In the genomic region with DNA sequence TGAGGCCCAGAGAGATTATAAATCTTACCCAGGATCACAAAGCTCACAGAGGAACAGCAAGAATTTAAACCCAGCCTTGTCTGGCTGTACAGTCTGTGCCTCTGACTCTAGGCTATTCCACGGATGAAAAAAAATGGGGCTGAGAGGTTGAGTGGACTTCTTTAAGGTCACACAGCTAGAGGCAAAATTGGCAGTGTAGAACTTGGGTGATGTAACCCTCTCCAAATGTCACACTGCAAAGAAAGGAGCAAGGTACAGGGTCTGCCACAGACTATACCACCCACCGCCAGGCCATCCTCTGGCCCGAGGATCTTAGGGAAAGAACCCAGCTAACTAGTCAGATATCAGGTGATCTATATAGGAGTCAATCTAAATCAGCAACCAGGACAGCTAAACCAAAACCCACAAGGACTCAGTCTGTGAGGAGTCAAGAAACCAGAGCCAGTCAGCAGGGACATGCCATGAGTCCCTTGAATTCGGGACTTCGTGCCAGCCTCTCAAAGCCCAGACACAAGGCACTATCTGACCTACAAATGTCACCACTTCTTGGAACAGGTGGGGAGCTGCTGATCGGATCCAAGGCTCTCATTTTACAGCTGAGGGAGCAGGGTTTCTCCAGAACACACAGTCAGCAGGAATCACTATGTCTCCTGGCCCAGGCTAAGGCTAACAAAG, we compare ENCODE assay signal across 21 mouse cellular contexts. TPM values are rescaled to one million over a fixed set of nuclear protein-coding genes. Genes with fewer than 3 reads are reported as not detected.
A peak's percentile ranks its signal among the peaks of the same experiment; 100 is the strongest.
DNase-seq lines count a peak whose midpoint lies in the region; ATAC-seq lines count a peak whose summit lies in the region.
"Had no signal": no experiment of that assay in that cellular context is flagged by ENCODE, and none has a peak within 500 bp of the region (broad histone marks: within the 10 kb centered on the region; RNA-seq: fewer than 3 reads in every experiment).

No protein-coding gene starts in this region.

- H3K27ac ChIP-seq in hindbrain, embryonic 14.5 days, result no peak overlapping the region
- no peak overlapping the region for H3K27ac ChIP-seq in hindbrain, embryonic 10.5 days
- H3K27ac ChIP-seq: forebrain, embryonic 15.5 days; limb, embryonic 10.5 days; liver, embryonic 14.5 days had no signal

- H3K4me3 ChIP-seq in hindbrain, embryonic 14.5 days (replicated peaks; ENCODE audit: low read length), result no peak overlapping the region
- H3K4me3 ChIP-seq in hindbrain, embryonic 10.5 days, result no peak overlapping the region
- H3K4me3 ChIP-seq: forebrain, embryonic 15.5 days; midbrain, embryonic 10.5 days had no signal

- H3K36me3 ChIP-seq in hindbrain, embryonic 14.5 days (replicated peaks; ENCODE audit: control insufficient read depth, insufficient read depth), result peaks cover 14% of the 10 kb centered on the region
- H3K36me3 ChIP-seq in hindbrain, embryonic 10.5 days, result peaks cover 26% of the 10 kb centered on the region

- no peak for ATAC-seq in hindbrain, embryonic 14.5 days (ENCODE audit: low FRiP score)
- ATAC-seq: CD4-positive, CD25-positive, alpha-beta regulatory T cell, adult 4 months; forebrain, embryonic 15.5 days; intestine, embryonic 16.5 days had no signal

- peaks cover 32% of the 10 kb centered on the region for H3K4me1 ChIP-seq in hindbrain, embryonic 14.5 days (replicated peaks; ENCODE audit: control insufficient read depth, insufficient read depth, low read length)
- peaks cover 41% of the 10 kb centered on the region for H3K4me1 ChIP-seq in hindbrain, embryonic 10.5 days (replicated peaks)

- DNase-seq in hindbrain, embryonic 14.5 days (ENCODE audit: low spot score), result no peak
- DNase-seq in hindbrain, embryonic 10.5 days (ENCODE audit: low spot score), result no peak
- peak; percentile 97 for DNase-seq in brain, adult 2 months (ENCODE audit: low read depth, low spot score)
- DNase-seq in cerebellum, adult 18-20 months, result peak; percentile 81 to 91
- DNase-seq in gastrocnemius, adult 8-10 months (ENCODE audit: low spot score in 2 of 2), result peak; percentile 74 to 82
- DNase-seq in frontal cortex, postnatal 10 days (ENCODE audit: low spot score in 2 of 2), result no peak
- no peak for DNase-seq in spleen, postnatal 4 days (ENCODE audit: low spot score in 2 of 2)
- DNase-seq in thymus, postnatal 14 days, result no peak
- DNase-seq: adrenal gland, postnatal 36 days; kidney, postnatal 14 days; lung, postnatal 14 days had no signal

- 84% methylated on average over 6 of the region's 6 CpGs for WGBS in hindbrain, embryonic 14.5 days
- WGBS in hindbrain, embryonic 10.5 days, result 92% methylated on average over 6 of the region's 6 CpGs

- no peaks in the 10 kb centered on the region for H3K27me3 ChIP-seq in hindbrain, embryonic 14.5 days (ENCODE audit: control insufficient read depth, insufficient read depth, low read length)
- H3K27me3 ChIP-seq in hindbrain, embryonic 10.5 days (ENCODE audit: insufficient read depth, poor library complexity, severe bottlenecking), result peaks cover 42% of the 10 kb centered on the region
- H3K27me3 ChIP-seq: forebrain, embryonic 15.5 days had no signal

- no peaks in the 10 kb centered on the region for H3K9me3 ChIP-seq in hindbrain, embryonic 14.5 days (ENCODE audit: control insufficient read depth, low read length)
- H3K9me3 ChIP-seq in hindbrain, embryonic 10.5 days, result no peaks in the 10 kb centered on the region
- H3K9me3 ChIP-seq: forebrain, embryonic 15.5 days; limb, embryonic 10.5 days; midbrain, embryonic 10.5 days had no signal

- H3K9ac ChIP-seq in hindbrain, embryonic 14.5 days, result no peak overlapping the region
- H3K9ac ChIP-seq: forebrain, embryonic 15.5 days; liver, embryonic 14.5 days had no signal

- peak overlapping the region; percentile 75; the same call in 1 of the 2 replicates for H3K4me2 ChIP-seq in hindbrain, embryonic 14.5 days (replicated peaks)
- H3K4me2 ChIP-seq: forebrain, embryonic 15.5 days had no signal

RNA-seq across cellular contexts. Expression of a gene that starts 4.0 kb away (rescaled TPM):
- 53.5 and 57.2 TPM in 2 replicates for polyA plus RNA-seq in hindbrain, embryonic 14.5 days (2014; fragmentation: Nextera tagmentation; extraction: Ambion mirVana)
- 14.4 and 27.4 TPM in 2 replicates for polyA plus RNA-seq in hindbrain, embryonic 10.5 days (2016; fragmentation: Nextera tagmentation; extraction: Ambion mirVana)
- 10 to 100 TPM; 12.9 to 17.9 (median 15.7) TPM for total RNA-seq in gastrocnemius, adult 8-10 months (2022)
- total RNA-seq: granulocyte monocyte progenitor cell, adult 5-6 weeks had no signal

RNA-seq across cellular contexts. Expression of a gene that starts 17.1 kb away (rescaled TPM):
- 0.27 TPM in 1 of 2 replicates, not detected in the other for polyA plus RNA-seq in hindbrain, embryonic 14.5 days (2014; fragmentation: Nextera tagmentation; extraction: Ambion mirVana)
- polyA plus RNA-seq in hindbrain, embryonic 10.5 days (2016; fragmentation: Nextera tagmentation; extraction: Ambion mirVana), result 0.12 and 0.35 TPM in 2 replicates
- total RNA-seq in gastrocnemius, adult 8-10 months (2022), result 10 to 100 TPM; 12.9 to 17.6 (median 15.0) TPM
- polyA plus RNA-seq: CD4-positive, CD25-positive, alpha-beta regulatory T cell, adult 4 months had no signal

RNA-seq across cellular contexts. Expression of a gene that starts 37.4 kb away (rescaled TPM):
- polyA plus RNA-seq in hindbrain, embryonic 14.5 days (2014; fragmentation: Nextera tagmentation; extraction: Ambion mirVana), result 24.0 and 24.7 TPM in 2 replicates
- 11.6 and 12.4 TPM in 2 replicates for polyA plus RNA-seq in hindbrain, embryonic 10.5 days (2016; fragmentation: Nextera tagmentation; extraction: Ambion mirVana)
- total RNA-seq in gastrocnemius, adult 8-10 months (2022), result 100 to 1,000 TPM; 134 to 209 (median 172) TPM

RNA-seq across cellular contexts. Expression of a gene that starts 40.1 kb away (rescaled TPM):
- polyA plus RNA-seq in hindbrain, embryonic 14.5 days (2014; fragmentation: Nextera tagmentation; extraction: Ambion mirVana), result not detected in 2 replicates
- not detected in 2 replicates for polyA plus RNA-seq in hindbrain, embryonic 10.5 days (2016; fragmentation: Nextera tagmentation; extraction: Ambion mirVana)
- not detected for total RNA-seq in gastrocnemius, adult 8-10 months (2022)
- total RNA-seq: adrenal gland, postnatal 36 days; granulocyte monocyte progenitor cell, adult 5-6 weeks; layer of hippocampus, postnatal 14 days had no signal
- polyA plus RNA-seq: CD4-positive, CD25-positive, alpha-beta regulatory T cell, adult 4 months; embryonic facial prominence, embryonic 14.5 days; forebrain, embryonic 15.5 days; heart, postnatal 0 days; intestine, embryonic 16.5 days; limb, embryonic 10.5 days; liver, embryonic 14.5 days; midbrain, embryonic 10.5 days had no signal

RNA-seq across cellular contexts. Expression of a gene that starts 57.4 kb away (rescaled TPM):
- not detected in 2 replicates for polyA plus RNA-seq in hindbrain, embryonic 14.5 days (2014; fragmentation: Nextera tagmentation; extraction: Ambion mirVana)
- 1.1 and 1.3 TPM in 2 replicates for polyA plus RNA-seq in hindbrain, embryonic 10.5 days (2016; fragmentation: Nextera tagmentation; extraction: Ambion mirVana)
- not detected for total RNA-seq in gastrocnemius, adult 8-10 months (2022)
- total RNA-seq: adrenal gland, postnatal 36 days; granulocyte monocyte progenitor cell, adult 5-6 weeks; layer of hippocampus, postnatal 14 days had no signal
- polyA plus RNA-seq: CD4-positive, CD25-positive, alpha-beta regulatory T cell, adult 4 months; embryonic facial prominence, embryonic 14.5 days; forebrain, embryonic 15.5 days had no signal

Comparison
In these comparisons a context has a peak if more than half of its experiments do, and no peak if none do; other contexts are left out.
1. DNase-seq: peak in brain, adult 2 months (single experiment), cerebellum, adult 18-20 months (2 of 2) and gastrocnemius, adult 8-10 months (2 of 2); none in hindbrain, embryonic 14.5 days (single experiment), hindbrain, embryonic 10.5 days (single experiment), frontal cortex, postnatal 10 days (0 of 2), spleen, postnatal 4 days (0 of 2) and thymus, postnatal 14 days (single experiment).